Mouse (Mus musculus): ENCODE measurements around the gene Sars2.

Gene Sars2

DNA sequence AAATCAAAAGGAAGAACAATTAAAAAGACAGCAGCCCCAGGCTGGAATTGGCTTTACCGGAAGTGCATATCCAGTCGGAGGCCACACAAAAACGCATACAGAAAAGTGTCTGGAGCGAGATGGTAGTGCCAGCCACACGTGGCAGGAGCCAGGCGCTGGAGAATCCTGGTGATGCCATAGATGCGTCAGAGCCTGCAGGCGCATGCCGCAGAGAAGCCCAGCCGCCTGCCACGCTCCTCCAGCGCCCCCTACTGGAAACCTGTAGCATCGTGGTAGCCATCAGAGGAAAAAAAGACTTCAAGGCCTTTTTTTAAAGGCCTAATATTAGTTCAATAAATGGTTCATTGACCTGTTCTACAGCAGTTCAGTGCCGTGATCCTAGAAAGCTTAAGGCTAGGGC lies 15.2 kb upstream of the Sars2 start:
- peak; percentile 90 for DNase-seq (ENCODE audit: low read depth, low spot score)

DNA sequence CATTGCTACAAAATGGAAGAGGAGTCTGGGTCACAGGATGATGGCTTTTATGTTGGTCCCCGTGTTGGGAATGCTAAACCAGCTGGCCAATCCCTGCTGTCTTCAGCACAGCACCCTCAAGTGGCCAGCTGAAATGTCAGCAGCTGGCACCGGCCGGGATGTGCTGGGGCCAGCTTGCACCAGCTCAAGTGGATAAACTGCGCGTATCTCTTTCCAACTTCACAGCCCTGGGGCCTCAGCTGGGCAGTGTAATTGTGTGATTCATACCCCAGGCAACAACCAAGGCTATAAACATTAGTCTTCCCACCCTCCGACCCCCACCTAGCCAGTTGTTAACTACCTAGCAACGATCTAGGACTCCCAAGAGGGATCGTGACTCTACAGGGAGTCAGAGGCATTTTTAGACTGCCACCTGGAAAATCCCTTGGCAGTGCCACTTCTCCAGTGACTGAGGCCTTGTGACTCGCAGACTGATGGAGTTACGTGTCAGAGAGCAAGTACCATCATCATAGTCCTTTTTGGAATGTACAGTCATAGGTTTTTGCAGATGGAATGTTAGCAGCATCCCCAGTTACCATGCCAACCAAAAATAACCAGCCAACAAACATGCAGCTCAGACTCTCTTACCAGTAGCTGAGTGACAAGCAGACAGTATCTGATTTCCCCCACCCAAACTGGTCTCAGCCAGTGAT lies 14.0 kb upstream of the Sars2 start:
- DNase-seq (ENCODE audit: low read depth, low spot score), result no peak

DNA sequence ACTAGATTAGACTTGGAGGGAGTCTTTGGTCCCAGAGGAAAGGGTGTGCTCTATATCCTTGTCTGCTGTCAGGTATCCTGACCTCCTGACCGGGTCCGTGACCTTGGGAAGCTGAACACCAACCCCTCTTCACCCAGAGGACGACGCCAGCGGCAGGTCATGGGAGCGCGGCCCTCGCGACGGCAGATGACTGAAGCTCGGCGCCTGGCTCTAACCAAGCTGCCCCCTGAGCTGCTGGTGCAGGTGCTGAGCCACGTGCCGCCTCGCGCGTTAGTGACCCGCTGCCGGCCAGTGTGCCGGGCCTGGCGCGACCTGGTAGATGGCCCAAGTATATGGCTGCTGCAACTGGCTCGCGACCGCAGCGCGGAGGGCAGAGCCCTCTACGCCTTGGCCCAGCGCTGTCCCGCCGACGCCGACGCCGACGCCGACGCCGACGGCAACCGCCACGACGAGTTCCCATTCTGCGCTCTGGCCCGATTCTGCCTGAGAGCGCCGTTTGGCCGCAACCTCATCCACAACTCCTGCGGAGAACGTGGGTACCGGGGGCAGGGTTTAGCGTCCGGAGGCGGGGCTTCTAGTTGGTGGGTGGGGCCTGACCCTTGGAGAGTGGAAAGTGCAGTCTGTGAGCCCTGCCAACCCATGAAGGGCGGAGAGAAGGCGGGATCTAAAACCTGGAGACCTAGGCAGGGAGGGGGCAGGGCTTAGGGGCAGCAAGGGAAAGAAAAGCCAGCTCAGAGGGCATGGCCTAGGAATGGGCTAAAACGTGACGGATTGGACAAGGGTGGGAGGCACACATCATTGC lies 9.2 kb upstream of the Sars2 start:
- peak; percentile 82 for DNase-seq (ENCODE audit: low read depth, low spot score)

DNA sequence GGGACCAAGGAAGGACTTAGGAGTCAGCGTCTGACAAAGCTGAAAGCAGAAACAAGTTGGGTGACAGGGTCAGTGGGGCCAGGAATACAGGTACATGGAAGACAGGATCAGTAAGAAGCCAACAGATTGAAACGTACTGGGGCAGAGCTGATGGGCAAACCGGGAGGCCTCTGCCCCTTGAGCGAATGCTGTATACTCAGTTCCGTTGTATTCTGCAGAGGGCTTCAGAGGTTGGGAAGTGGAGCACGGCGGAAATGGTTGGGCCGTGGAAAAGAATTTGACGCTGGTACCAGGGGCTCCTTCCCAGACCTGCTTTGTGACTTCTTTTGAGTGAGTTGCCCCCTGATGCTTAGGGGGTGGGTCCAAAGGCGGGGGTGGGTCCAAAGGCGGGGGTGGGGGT lies 8.6 kb upstream of the Sars2 start:
- DNase-seq (ENCODE audit: low read depth, low spot score), result no peak

DNA sequence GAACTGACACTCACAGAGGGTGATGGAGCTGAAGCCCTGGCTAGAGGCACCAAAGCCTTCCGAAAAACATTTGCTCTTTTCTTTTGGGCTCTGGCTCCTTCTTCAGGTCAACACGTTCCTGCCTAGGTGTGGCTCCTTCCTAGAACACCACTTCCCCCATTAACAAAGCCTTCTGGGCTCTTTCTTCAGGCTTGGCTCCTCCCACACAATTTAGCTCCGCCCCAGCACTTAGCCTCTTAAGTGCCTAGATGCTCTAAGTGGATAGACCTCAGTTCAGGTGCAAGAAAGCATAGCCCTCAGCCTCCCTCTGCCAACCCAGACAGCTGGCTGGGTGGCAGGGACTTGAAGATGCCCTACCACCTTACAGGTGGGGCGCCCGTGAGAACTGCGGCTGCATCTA lies 6.1 kb upstream of the Sars2 start:
- no peak for DNase-seq (ENCODE audit: low read depth, low spot score)

DNA sequence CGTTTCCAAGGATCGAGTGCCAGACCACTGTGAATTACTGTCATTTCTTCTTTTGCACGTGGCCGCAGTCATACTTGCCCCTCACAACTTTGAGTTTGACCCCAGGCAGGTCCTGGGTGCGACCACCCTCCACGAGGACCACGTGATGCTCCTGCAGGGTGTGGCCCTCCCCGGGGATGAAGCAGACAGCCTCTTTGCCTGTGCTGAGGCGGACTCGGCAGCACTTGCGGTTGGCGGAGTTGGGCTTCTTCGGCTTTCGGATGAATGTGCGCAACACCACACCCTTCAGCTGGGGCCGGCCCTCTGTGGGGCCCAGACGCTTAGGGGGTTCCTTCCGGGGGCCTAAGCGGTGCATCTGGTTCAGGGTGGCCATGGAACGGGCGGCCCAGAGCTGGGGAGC lies 2.0 kb upstream of the Sars2 start:
- no peak for DNase-seq (ENCODE audit: low read depth, low spot score)

DNA sequence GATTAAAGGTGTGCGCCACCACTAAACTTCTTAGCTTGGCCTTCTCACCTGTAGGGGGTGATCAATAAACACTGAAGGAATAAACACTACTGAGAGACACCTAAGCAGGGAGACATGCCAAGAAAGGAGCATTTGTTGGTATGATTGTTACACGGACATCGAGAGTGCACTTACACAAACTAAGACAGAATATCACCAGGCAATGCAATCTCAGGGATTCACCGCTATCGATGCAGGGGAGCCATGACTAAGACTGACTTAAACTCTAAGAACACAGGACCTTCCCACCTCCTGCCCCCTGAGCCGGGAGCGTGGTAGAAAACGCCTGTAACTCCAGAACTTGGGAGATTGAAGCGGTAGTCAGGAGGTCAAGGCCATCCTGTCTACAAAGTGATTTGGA lies 843 bp upstream of the Sars2 start:
- DNase-seq (ENCODE audit: low read depth, low spot score), result peak; percentile 37

DNA sequence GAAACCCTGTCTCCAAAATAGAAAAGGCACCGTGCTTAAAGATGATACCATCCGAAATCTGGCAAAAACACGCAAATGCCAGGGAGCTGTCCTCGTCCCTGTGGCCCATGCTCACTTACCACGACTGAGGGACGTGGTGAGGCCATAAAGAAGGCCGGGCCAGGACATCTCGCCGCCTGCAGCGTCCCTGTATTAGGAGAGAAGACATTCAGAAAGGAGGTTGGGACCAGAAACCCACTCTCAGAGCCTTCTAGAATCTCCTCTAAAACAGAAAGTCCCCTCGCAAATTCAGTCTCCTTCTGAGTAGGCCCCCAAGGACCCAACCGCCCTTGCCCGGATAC lies 454 bp upstream of the Sars2 start:
- no peak for DNase-seq (ENCODE audit: low read depth, low spot score)

DNA sequence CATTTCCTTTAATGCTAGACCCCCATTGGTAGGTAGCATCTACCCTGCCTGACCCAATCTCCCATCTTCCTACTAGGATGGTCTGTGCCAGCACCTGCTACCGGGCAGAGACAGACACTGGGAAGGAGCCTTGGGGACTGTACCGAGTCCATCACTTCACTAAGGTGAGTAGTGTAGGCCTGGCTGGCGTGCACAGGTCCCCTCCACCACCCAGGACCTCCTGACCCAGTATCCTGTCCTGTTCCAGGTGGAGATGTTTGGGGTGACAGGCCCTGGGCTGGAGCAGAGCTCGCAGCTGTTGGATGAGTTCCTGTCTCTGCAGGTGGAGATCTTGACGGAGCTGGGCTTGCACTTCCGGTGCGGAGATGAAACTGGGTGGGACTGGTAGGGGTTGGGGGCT lies 8.1 kb downstream of the Sars2 start:
- DNase-seq (ENCODE audit: low read depth, low spot score), result no peak

DNA sequence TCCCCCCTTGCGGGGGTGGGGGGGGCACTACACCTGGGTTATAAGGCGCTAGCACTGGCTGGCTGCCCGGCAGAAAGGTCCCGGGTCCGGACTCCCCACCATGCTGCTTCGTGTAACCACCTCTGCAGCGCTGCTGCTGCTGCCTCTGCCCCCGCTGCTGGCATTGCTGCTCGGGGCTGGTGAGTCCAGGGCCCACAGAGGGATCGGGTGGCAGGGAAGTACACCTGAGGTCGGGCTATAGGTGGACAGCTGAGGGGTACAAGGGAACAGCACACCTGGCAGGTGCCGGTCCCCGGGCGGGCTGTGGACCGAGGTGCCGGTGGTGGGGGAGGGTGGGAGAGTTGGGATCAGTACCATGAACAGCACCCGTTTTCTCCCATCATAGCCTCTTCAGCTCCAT lies 14.3 kb downstream of the Sars2 start, which contains the start of gene Ccer2:
Gene Ccer2 (plus strand): TSS at position 96 of the 400 bp plus-strand sequence.
- DNase-seq (ENCODE audit: low read depth, low spot score), result no peak

DNA sequence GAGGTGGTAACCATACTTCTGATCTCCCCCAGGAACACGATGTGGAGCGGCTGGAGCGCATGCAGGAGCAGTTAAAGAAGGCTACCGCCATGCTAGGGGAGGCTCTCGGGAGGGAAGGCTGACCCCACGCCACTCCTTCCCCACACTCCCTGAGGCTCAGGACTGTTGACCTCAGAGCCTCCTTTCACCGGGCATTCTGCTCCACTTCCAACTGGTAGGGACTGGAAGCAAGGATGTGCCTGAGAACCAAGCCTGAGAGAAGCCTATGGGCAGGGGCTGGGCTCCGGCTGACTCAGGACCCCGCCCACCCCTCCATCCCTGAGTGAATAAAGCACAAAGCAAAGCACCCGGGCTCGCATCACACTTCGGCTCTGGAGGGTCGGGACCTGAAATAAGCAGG lies 16.8 kb downstream of the Sars2 start:
- DNase-seq (ENCODE audit: low read depth, low spot score), result no peak

DNA sequence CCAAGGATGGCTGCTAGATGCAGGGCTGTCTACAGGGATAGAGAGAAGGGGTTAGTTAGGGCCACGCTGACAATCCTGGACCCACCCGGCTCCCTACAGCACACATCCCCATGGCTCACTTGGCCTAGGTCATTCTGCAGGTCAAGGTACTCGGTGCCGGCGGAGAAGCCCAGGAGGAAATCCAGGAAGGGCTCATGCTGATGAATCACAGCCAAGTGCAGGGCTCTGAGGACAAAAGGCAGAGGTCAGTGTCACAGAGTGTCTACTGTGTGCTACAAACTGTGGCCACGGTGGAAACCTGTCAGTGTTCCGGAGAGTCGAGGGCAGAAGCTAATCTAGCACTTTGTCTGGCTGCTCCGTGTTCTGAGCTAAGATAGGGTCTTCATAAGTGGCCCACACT lies 20.1 kb downstream of the Sars2 start:
- DNase-seq (ENCODE audit: low read depth, low spot score), result no peak

DNA sequence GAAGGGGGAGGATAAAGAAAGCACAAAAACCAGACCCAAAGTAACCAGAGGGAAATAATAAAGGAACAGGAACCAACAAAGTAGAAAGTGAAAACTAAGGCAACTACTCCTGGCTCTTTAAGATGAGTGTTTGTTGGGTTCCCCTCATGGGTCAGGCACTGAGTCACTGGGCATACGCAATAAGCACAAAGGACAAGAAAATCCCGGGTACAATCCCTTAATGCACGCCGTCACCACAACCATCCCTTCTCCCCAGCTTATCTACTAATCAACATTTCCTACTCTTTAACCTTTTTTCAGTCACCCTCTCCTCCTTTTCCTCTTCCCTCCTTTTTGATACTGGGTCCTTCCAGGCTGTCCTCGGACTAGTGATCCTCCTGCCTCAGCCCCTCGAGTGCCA lies 23.4 kb downstream of the Sars2 start:
- DNase-seq (ENCODE audit: low read depth, low spot score), result no peak

DNA sequence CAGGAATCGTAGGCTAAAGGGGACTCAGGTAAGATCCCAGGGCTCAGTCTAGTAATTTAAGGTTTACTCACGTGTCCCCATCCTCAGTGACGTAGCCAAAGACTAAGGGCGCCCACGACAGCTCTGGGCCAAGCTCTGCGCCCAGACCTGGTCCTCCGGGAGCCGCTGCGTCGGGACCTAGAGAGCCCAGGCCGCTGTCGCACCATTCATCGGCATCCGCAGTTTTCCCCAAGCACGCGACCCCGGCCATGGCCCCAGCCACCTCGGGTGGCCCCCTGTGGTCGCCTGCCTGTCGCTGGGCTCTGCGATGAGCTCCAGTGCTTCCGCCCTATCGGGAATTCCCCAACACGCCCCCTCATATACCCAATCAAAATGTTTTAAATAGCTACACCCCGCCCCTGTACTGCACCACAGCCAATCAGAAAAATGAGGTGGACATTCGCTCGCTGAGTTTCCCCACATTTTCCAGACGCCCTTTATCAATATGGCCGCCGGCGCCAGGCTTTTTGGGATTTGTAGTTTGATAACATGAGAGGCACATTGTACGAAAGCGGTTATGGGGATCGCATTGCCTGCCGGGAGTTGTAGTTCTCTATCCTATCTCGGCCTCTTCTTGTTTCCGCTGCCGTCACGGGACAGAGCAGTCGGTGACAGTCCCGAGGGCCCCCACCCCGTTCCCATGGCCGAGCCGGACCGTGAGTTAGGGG lies 24.5 kb downstream of the Sars2 start, which contains the start of gene Sirt2:
Gene Sirt2 (plus strand): TSS at position 563 of the 707 bp plus-strand sequence.
- peak; percentile 97 for DNase-seq (ENCODE audit: low read depth, low spot score)

DNA sequence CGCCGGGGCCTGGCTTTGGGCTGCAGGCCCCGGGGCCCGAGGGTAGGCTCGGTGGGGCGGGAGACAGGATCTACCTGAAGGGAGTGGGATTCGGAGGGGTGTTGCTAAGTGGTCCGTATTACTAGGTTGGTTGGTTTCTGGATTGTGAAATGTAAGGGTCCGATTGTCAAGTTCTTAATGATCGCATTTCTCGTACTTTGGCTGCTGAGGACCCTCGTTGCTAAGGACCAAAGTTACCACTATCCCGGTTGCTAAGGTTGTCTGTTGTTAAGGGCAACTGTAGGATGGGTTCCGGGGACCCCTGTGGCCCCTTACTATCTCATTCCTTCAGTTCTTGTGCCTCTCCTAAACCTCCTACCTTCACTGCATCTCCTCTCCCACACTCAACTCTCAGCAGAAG lies 25.1 kb downstream of the Sars2 start:
- DNase-seq (ENCODE audit: low read depth, low spot score), result no peak

DNA sequence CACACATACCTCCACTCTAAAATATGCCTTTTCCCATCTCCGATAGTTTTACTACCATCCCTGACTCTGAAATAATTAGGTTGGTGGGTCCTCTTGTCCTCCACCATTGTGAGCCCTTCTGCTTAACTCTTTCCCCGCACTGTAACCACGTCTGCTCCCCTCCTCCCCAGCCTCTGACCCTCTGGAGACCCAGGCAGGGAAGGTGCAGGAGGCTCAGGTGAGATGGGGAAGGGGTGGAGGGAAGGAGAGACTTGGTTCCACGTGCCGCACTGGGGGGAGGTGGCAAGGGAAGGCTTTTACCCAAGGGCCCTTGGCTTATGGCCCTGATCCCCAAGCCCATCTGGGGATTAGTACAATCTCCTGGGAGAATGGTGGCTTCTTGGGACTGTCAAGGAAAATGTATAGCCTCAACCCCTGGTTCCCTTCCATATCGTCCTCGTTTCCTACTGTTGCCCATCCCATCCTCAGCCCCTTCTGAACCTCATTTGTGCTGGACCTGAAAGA lies 25.7 kb downstream of the Sars2 start, which contains the start of gene Nfkbib:
Gene Nfkbib (minus strand): TSS at position 51 of the 504 bp plus-strand sequence.
- no peak for DNase-seq (ENCODE audit: low read depth, low spot score)

DNA sequence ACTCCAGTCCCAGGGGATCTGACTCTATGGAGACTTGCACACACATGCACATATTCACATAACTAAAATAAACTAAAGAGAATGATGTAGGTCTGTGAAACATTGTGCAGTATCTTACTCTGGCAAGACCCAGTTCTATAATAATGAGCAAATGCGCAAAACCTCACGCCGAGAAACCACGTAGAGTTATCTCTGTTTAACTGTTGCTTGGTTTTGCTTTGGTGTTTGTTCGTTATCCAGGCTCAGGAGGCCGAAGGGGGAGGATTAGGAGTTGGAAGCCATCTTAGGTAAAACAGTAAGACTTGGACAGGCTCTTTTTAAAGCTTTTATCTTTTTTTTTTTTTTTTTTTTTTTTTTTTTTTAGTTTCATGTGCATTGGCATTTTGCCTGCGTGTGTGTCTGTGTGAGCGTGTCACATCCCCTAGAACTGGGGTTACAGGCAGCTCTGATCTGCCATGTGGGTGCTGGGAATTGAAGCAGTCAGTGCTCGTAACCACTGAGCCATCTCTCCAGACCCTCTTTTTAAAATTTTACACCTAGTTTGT lies 27.7 kb downstream of the Sars2 start:
- no peak for DNase-seq (ENCODE audit: low read depth, low spot score)

DNA sequence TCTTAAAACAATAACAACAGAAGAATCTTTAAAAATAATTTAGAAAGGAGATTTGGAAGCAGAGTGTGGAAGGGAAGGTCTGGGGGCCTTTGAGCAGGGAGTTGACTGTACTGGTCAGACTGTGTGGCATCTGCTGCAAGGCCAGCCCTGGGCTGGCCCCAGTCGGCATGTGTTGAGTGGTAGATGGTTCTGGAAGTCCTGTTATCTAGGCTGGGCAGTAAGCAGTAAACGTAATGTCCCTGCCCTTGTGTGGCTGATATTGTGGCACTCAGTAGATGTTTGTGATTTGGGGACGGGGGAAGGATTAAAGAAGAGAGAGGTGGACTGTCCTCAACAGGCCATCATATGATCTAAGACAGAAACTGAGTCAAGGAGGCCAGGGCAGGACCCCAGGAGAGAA lies 28.5 kb downstream of the Sars2 start:
- DNase-seq (ENCODE audit: low read depth, low spot score), result no peak

DNA sequence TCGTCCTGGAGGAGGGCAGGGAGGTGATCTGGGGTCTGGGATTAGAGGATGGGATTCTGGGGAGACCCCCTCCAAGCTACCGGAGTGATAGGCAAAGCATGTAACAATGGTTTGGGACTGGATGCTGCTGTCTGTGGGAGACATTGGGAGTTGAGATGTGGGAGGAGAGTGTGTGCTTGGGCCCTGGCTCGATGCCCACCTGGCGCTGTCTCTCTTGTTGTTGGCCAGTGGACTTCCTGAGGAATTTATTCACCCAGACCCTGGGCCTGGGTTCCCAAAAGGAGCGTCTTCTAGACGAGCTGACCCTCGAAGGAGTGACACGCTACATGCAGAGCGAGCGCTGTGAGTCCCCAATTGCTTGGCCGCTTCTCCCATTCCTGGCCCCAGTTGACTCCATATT lies 30.1 kb downstream of the Sars2 start:
- no peak for DNase-seq (ENCODE audit: low read depth, low spot score)

DNA sequence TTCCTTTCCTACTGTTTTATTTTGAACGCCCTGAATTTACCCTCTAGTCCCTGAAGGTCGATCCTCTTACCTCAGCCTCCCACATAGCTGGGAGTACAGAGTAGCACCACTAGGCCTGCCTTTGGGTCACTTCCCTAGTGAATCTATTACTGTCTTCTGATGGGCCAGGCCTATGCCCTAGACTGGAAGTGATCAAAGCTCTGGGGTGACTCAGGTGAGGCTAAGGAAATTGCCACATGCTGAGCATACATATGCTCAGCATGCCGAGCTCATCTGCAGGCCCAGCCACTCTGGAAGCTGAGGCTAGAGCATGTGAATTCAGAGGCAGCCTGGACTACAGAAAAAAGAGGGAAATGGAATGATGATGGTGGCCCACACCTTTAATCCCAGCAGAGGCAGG lies 31.4 kb downstream of the Sars2 start:
- DNase-seq (ENCODE audit: low read depth, low spot score), result no peak

DNA sequence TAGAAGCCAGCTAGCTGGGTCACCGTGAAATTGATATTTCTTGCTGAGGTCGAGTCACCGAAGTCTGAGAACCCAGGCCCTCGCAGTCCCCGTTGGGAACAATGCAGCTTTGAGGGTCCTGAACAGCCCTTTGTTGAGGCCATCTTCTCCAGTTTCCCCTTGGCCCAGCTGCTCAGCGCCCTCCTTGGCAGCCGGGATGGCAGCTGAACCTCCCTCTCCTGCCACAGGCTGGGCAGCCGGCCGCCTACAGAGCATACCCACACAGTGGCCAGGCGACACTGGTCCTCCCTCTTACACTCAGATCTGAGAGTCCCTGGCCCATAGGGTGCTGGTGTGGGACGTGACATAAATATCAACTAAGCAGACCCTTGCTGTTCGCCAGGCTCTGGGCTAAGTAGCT lies 32.4 kb downstream of the Sars2 start:
- DNase-seq (ENCODE audit: low read depth, low spot score), result no peak

DNA sequence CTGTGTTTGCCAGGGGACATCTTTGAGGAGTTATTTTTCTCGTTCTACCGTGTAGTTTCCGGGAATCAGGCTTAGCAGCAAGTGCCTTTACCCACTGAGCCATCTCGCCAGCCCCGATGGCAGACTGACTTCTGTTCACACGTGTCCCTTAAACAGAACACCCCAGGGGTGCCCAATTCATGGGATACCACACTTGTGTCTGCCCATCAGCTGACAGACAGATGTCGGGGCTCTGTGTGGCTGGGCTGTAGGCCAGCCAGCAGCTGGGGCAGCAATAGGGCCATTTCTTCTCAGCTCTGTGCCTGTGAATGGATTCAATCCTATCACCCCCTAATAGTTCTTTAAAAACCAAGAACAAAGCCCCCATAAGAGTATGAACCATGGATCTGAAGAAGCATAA lies 33.3 kb downstream of the Sars2 start:
- DNase-seq (ENCODE audit: low read depth, low spot score), result no peak

All from CD4-positive, CD25-positive, alpha-beta regulatory T cell, adult 2 months (primary cell).